Mouse (Mus musculus): ENCODE data around the gene Helz.
"Not testable (repeated sequence)": the region's sequence is repeated elsewhere in the genome, so short reads cannot be mapped to it uniquely, and the experiment has no call there.

Helz gene

DNA sequence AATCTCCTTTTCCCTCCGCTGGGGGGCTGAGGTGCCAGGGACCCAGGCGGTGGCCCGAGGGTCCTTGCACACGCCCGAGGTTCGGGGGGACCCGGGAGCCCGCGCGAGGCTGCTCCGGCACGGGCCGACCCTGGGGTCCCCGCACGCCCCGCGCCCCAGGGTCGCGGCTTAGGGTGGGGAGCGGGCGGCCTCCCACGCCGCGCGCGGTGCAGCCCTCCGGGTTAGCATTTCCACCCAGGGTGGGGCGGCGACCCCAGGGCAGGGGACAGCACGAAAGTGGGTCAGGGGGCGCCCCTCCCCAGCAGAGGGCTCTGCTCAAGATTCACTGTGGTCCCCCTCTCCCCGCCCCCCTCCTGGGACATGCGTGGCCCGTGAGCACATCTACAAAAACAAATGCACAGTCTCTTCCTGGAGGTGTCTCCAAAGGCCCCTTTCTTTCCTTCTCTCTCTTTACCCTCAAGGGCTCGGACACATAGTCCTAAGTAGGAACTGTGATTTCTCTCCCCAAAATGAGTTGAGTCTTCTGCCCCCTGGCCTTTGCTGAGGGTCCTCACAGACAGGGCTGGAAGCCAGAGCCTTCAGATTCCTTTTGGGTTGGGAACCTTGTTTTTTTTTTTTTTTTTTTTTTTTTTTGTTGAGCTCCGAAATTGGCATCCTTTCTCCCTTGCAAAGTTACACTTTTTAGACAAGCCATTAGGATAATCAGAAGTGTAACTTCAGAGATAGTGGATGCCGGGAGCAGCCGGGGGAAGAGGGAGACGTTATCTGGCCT is 660 bp downstream of the Helz start:
- DNase-seq (ENCODE audit: low spot score in 2 of 2), result no peak

- DNase-seq (ENCODE audit: low spot score in 2 of 2), result no peak
Measured at GRCm38 (mm10) chr11:107559874-107560273, 12.1 kb downstream of the Helz start.

GRCm38 (mm10) chr11:107567431-107567830 is 19.7 kb downstream of the Helz start:
- no peak for DNase-seq (ENCODE audit: low spot score in 2 of 2)

GRCm38 (mm10) chr11:107568466-107568995 is 20.8 kb downstream of the Helz start:
- no peak for DNase-seq (ENCODE audit: low spot score in 2 of 2)

GRCm38 (mm10) chr11:107570891-107571290 is 23.2 kb downstream of the Helz start:
- DNase-seq (ENCODE audit: low spot score in 2 of 2), result not testable (repeated sequence)

GRCm38 (mm10) chr11:107571318-107571717 is 23.6 kb downstream of the Helz start:
- no peak for DNase-seq (ENCODE audit: low spot score in 2 of 2)

DNA sequence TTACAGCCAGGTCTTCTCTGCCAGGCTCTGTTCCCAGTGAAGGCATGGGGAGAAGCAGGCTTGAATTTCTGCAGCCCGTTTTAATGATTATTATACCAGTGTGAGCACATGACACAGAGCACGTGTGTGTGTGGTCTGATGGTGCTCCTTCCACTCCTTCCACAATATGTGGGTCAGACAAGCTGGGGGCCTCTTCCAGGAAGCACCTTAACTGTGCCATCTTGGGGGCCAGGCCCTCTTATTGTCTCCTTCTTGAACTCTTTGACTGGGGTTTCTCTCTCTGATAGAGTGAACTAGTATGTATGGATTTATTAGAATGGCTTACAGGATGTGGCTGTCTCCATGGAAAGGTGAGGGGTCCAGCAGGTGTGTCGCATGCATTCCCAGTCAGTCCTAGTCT is 24.8 kb downstream of the Helz start:
- DNase-seq (ENCODE audit: low spot score in 2 of 2), result no peak

DNA sequence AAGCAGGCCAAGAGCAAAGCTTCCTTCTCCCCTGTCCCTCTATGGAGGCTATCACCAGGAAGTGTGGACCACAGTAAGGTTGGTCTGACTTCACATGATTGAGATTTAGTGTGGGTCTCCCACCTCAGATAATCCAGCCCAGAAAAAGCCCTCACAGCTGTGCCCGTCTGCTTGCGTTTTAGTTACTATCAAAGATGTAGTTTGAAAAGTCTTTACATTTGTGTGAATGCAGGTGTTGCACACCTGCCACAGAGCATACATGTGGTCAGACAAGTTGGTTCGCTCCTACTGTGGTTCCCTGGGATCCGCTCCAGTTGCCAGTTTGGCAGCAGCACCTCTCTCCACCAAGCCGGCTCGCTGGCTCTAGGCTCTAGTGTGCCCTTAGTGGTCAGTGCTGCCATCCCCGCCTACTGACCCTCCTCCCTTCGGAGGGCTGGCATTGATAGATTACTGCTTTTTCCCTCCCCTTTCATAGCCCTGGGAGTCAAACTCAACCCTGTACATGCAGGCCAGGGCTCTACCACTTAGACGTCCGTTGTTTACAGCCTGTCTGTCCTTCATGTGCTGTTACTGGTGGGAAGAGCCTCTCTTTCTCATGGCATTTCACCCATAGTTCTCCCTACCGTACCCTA is 25.4 kb downstream of the Helz start:
- DNase-seq (ENCODE audit: low spot score in 2 of 2), result no peak

- DNase-seq (ENCODE audit: low spot score in 2 of 2), result peak in 1 of 2 experiments; percentile 30
Measured at GRCm38 (mm10) chr11:107573847-107574246, 26.1 kb downstream of the Helz start.

DNA sequence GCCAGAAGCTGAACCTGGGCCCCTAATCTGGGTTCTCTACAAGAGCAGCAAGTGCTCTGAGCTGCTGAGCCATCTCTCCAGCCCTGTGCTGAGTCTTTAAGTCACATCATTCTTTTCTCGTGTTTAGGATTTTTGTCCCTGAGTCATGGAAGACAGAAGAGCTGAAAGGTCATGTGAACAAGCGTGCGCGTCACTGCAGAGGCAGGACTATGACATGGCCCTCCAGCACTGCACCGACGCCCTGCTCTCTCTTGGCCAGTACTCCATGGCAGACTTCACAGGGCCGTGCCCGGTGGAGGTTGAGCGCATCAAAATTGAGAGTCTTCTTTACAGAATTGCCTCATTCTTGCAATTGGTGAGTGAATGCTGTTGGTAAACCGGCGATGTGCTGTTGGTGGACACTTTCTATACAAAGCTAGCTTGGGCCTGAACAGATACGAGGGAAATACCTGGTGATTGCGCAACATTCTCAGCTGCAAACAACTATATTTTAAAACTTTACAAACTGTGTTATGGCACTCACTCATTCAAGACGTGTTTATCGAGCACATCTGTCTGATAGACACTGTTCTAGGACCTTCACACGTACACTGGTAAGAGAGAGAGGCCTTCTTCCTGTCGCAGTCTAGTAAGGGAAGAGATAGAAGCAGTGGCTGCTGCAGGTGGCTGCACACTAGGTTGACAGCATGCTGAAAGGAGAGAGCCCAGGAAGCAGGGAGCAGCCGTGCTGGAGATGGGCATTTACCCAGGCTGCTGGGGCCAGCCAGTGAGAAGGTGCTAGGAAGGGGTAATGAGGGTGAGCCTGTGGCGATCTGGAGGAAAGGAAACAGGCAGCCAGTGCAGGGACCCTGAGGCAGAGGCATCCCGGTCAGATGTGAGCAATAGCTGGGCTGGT is 27.3 kb downstream of the Helz start:
- DNase-seq (ENCODE audit: low spot score in 2 of 2), result no peak

DNA sequence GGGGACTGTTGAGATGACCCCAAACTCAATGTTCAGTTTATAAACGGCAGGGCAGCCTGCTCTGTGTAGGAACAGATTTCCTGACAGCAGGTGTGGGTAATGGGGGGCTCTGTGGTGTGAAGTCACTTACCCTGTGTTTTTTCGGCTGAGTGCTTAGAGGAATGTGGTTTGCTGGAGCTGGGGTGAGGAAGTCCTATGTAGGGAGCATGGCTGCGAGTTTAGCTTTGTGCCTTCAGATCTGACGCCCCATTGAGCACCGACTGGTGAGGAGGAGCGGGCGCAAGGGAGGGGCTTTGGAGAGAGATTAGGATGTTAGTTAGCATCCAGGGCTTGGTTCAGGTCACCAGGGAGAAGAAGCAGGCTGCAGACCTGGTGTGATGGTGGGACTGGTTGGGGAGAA is 28.5 kb downstream of the Helz start:
- no peak for DNase-seq (ENCODE audit: low spot score in 2 of 2)

DNA sequence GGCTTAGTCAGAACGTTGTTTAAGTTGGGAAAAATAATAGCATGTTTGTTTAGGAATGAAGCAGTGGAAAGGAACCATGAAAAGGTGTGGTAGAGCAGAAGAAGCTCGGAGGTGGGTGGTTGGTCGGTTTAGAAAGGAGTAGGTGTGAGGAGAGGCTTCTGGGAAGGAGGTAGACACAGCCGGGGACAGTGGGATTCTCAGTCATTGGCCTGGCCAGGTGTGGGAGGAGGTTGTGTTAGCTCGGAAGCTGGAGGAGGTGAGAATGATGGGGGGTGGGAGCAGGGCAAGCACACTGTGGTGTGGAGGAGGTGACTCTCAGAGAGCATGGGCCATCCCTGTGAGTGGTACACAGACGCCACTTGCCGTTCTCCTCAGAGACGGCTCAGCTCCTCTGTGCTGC is 29.7 kb downstream of the Helz start:
- DNase-seq (ENCODE audit: low spot score in 2 of 2), result no peak

GRCm38 (mm10) chr11:107578226-107578625 is 30.5 kb downstream of the Helz start:
- no peak for DNase-seq (ENCODE audit: low spot score in 2 of 2)

GRCm38 (mm10) chr11:107580786-107581185 is 33.1 kb downstream of the Helz start:
- no peak for DNase-seq (ENCODE audit: low spot score in 2 of 2)

- DNase-seq (ENCODE audit: low spot score in 2 of 2), result no peak
Measured at GRCm38 (mm10) chr11:107584660-107585451, 37.1 kb downstream of the Helz start.

DNA sequence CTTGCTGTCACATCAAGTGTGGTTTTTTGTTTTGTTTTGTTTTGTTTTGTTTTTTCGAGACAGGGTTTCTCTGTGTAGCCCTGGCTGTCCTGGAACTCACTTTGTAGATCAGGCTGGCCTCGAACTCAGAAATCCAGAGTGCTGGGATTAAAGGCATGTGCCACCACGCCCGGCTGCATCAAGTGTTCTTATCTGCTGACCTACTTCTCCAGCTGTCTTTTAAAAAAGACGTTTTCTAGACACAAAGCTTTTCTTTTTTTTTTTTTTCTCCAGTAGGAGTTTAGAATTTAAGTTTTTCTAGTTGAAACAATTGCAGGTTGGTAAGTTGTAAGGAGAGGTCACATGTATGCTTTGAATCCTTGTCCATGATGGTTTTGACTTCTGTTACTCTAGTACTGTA is 38.4 kb downstream of the Helz start:
- not testable (repeated sequence) for DNase-seq (ENCODE audit: low spot score in 2 of 2)

DNA sequence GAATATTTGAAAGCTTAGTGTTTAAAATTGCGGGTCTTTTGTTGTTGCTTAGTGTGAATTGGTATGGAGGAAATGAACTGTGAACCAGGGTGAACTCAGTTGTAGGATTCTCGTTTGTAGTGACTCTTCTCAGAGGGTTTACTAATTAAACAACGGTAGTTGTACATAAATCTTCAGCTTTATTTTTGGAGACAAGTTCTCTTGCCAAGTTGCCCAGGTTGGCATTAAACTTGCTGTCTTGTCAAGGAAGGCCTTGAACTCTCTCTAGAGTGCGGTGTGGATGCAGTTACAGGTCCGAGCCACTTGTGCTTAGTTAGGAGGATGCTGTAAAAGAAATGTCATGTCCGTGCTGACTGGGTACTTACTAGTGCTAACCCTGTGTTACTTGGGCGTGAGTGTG is 39.4 kb downstream of the Helz start:
- no peak for DNase-seq (ENCODE audit: low spot score in 2 of 2)

- no peak for DNase-seq (ENCODE audit: low spot score in 2 of 2)
Measured at GRCm38 (mm10) chr11:107592575-107592974, 44.8 kb downstream of the Helz start.

DNA sequence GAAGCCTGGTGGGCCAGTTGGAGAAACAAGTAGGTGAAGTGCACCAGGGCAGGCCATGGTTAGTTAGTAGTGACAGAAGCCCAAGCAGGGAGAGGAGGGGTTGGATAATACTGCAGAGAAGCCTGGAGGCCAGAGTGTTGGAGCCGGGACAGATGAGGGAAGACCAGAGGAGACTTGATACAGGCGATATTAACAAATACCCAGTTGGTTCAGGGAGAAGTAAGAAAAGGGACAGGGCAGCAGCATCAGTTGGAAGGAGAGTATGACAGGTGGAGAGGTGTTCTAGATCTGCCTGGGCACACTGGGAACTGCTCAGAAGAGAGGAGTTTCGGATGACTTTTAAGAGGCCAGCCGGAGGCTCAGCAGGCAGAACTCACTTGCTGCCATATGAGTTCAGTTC is 49.7 kb downstream of the Helz start:
- DNase-seq (ENCODE audit: low spot score in 2 of 2), result no peak

DNA sequence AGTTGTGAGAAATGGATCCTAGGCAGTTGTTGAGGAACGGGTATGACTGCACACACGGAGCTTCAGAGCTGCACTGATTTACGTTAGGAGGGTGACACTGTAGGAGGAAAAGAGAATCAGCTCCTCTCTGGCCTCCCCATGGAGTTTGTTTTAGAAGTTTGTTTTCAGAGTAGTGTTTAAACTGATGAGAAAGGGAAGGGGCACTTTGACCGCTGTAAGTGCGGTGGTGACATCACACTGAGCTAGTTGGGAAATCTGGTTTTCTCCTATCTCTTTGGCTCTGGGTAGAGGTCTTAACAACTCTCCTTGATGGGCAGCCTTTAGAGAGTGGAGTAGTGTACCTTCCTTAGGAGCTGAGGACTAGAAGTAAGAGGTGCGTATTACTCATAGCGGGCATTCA is 58.0 kb downstream of the Helz start:
- no peak for DNase-seq (ENCODE audit: low spot score in 2 of 2)

DNA sequence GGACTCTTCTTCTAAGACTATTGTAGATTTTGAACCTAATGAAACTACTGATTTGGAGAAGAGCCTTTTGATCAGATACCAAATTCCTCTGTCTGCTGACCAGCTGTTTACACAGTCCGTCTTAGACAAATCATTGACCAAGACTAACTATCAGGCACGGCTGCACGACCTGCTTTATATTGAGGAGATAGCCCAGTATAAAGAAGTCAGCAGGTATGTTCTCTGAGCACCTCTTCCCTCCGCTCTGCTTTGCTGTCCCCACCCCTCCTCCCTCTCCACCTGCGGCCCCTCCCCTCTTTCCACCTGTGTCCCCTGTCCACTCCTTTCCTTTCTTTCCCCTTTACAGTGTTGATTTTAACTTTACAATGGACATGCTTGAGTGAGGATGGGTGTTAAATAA is 66.2 kb downstream of the Helz start:
- DNase-seq (ENCODE audit: low spot score in 2 of 2), result no peak

Measured in urinary bladder, postnatal 4 days (tissue).